Mouse (Mus musculus): Measurements from ENCODE around the gene Btbd18. TPM values are rescaled to one million over a fixed set of nuclear protein-coding genes. Genes with fewer than 3 reads are reported as not detected.

Gene Btbd18
- polyA plus RNA-seq (2021; fragmentation: Nextera tagmentation) = not detected in 2 replicates
- long read RNA-seq, experiment 1 = 0 reads
- long read RNA-seq, experiment 2 = 0 reads

GRCm38 (mm10) chr2:84658806-84659205 is at the start of gene Btbd18:
Gene Btbd18, plus strand, starts transcription at chr2:84659079.

GRCm38 (mm10) chr2:84650464-84651195 is 8.2 kb upstream of the Btbd18 start, which contains the start of gene Ctnnd1:
Gene Ctnnd1, minus strand, starts transcription at chr2:84650765.

GRCm38 (mm10) chr2:84670569-84670933 is 11.7 kb downstream of the Btbd18 start, which contains the start of gene Selenoh:
Gene Selenoh, minus strand, starts transcription at chr2:84670770.

GRCm38 (mm10) chr2:84677968-84678880 is 19.3 kb downstream of the Btbd18 start, which contains the start of the genes Gm28635 and Med19:
Gene Gm28635, minus strand, starts transcription at chr2:84678041.
Gene Med19, plus strand, starts transcription at chr2:84678402.

GRCm38 (mm10) chr2:84679016-84679415 is 20.1 kb downstream of the Btbd18 start, which contains the start of gene Tmx2:
Gene Tmx2, minus strand, starts transcription at chr2:84679140.

GRCm38 (mm10) chr2:84714811-84715561 is 56.1 kb downstream of the Btbd18 start, which contains the start of gene Zdhhc5:
Gene Zdhhc5, minus strand, starts transcription at chr2:84715180.

Other genes starting within 250 kb of the Btbd18 start
- gene Calcrl, start 233.7 kb upstream of the Btbd18 start, polyA plus RNA-seq (2021; fragmentation: Nextera tagmentation) = 2.3 and 3.1 TPM in 2 replicates
- 1.9 and 2.7 TPM in 2 replicates for gene Tfpi, start 182.3 kb upstream of the Btbd18 start, polyA plus RNA-seq (2021; fragmentation: Nextera tagmentation)
- gene Ctnnd1, start 8.3 kb upstream of the Btbd18 start, polyA plus RNA-seq (2021; fragmentation: Nextera tagmentation) = 5.5 and 5.8 TPM in 2 replicates
- 85.4 and 90.3 TPM in 2 replicates for gene Selenoh, start 11.7 kb downstream of the Btbd18 start, polyA plus RNA-seq (2021; fragmentation: Nextera tagmentation)
- gene Gm28635, start 19.0 kb downstream of the Btbd18 start, polyA plus RNA-seq (2021; fragmentation: Nextera tagmentation) = not detected in 2 replicates
- 11.1 and 12.4 TPM in 2 replicates for gene Med19, start 19.3 kb downstream of the Btbd18 start, polyA plus RNA-seq (2021; fragmentation: Nextera tagmentation)
- 308 and 351 TPM in 2 replicates for gene Tmx2, start 20.1 kb downstream of the Btbd18 start, polyA plus RNA-seq (2021; fragmentation: Nextera tagmentation)
- 3.6 and 5.0 TPM in 2 replicates for gene Zdhhc5, start 56.1 kb downstream of the Btbd18 start, polyA plus RNA-seq (2021; fragmentation: Nextera tagmentation)
- 10.0 and 11.4 TPM in 2 replicates for gene Clp1, start 68.3 kb downstream of the Btbd18 start, polyA plus RNA-seq (2021; fragmentation: Nextera tagmentation)
- gene Ypel4, start 75.0 kb downstream of the Btbd18 start, polyA plus RNA-seq (2021; fragmentation: Nextera tagmentation) = 18.0 and 19.5 TPM in 2 replicates
- gene Gm19426, start 84.6 kb downstream of the Btbd18 start, polyA plus RNA-seq (2021; fragmentation: Nextera tagmentation) = 0.83 and 1.1 TPM in 2 replicates
- gene Serping1, start 116.4 kb downstream of the Btbd18 start, polyA plus RNA-seq (2021; fragmentation: Nextera tagmentation) = 10.7 and 12.8 TPM in 2 replicates
- gene Ube2l6, start 139.7 kb downstream of the Btbd18 start, polyA plus RNA-seq (2021; fragmentation: Nextera tagmentation) = 6.6 and 8.4 TPM in 2 replicates
- not detected in 2 replicates for gene Smtnl1, start 163.6 kb downstream of the Btbd18 start, polyA plus RNA-seq (2021; fragmentation: Nextera tagmentation)
- gene Timm10, start 167.9 kb downstream of the Btbd18 start, polyA plus RNA-seq (2021; fragmentation: Nextera tagmentation) = 186 and 203 TPM in 2 replicates
- gene Slc43a1, start 179.8 kb downstream of the Btbd18 start, polyA plus RNA-seq (2021; fragmentation: Nextera tagmentation) = 0.05 and 0.08 TPM in 2 replicates
- 20.0 and 25.4 TPM in 2 replicates for gene Rtn4rl2, start 227.6 kb downstream of the Btbd18 start, polyA plus RNA-seq (2021; fragmentation: Nextera tagmentation)